Mouse (Mus musculus) ES-Bruce4 (cell line): ENCODE results near the gene 4930539E08Rik. TPM values are rescaled to one million over a fixed set of nuclear protein-coding genes. Genes with fewer than 3 reads are reported as not detected.

ENCODE experiments used
- H3K27ac ChIP-seq: 2 replicates; pipeline ENCODE4 v1.5.1; 2012; ENCODE audit warnings: low read length, inconsistent platforms; ENCODE audit not compliant: insufficient read depth
- H3K27me3 ChIP-seq: 2 replicates; pipeline ENCODE4 v1.6.1; 2012; ENCODE audit warnings: mild to moderate bottlenecking, low read length, inconsistent platforms; ENCODE audit not compliant: control insufficient read depth, poor library complexity, insufficient read depth, severe bottlenecking
- H3K36me3 ChIP-seq: 2 replicates; pipeline ENCODE4 v1.6.1; 2012; ENCODE audit warnings: inconsistent platforms, mild to moderate bottlenecking, low read length, moderate library complexity; ENCODE audit not compliant: control insufficient read depth, poor library complexity, insufficient read depth, severe bottlenecking
- H3K4me1 ChIP-seq: one replicate; pipeline ENCODE4 v1.8.1; 2011; ENCODE audit warnings: low read length; ENCODE audit not compliant: control insufficient read depth, insufficient read depth
- H3K4me3 ChIP-seq: 2 replicates; pipeline ENCODE4 v1.5.1; 2011; ENCODE audit warnings: low read depth, mild to moderate bottlenecking, low read length
- H3K9ac ChIP-seq: 2 replicates; pipeline ENCODE4 v1.6.1; 2012; ENCODE audit warnings: low read depth, mild to moderate bottlenecking, inconsistent platforms; ENCODE audit not compliant: poor library complexity, severe bottlenecking
- H3K9me3 ChIP-seq: replicated peaks from 2 replicates; pipeline ENCODE4 v1.6.1; 2012; ENCODE audit warnings: mild to moderate bottlenecking, low read length, inconsistent platforms; ENCODE audit not compliant: control insufficient read depth, poor library complexity, insufficient read depth, severe bottlenecking
- CTCF ChIP-seq: IDR thresholded peaks from one replicate; pipeline ENCODE4 v1.8.1; 2011; ENCODE audit warnings: low read depth, low read length
- EP300 ChIP-seq: IDR thresholded peaks from 2 replicates; pipeline ENCODE4 v1.6.1; 2011; ENCODE audit warnings: low read depth, low read length; ENCODE audit not compliant: insufficient read depth
- POLR2A ChIP-seq: IDR thresholded peaks from one replicate; pipeline ENCODE4 v1.8.1; 2011; ENCODE audit warnings: low read length; ENCODE audit not compliant: insufficient read depth
- polyA plus RNA-seq: library from polyadenylated mRNA; stranded (reverse); fragments of >200 nt; gene quantifications from 2 replicates; pipeline ENCODE4 v1.2.4, GENCODE M21; 2011; ENCODE audit warnings: low read depth; ENCODE audit not compliant: missing spikeins, insufficient read depth, insufficient read length

The 4930539E08Rik gene
- polyA plus RNA-seq, 1 experiment, result 1.5 TPM

GRCm38 (mm10) chr17:28895217-28895875, 19.8 kb downstream of the 4930539E08Rik start:
- peaks cover 17% of the 10 kb centered on the region for H3K9me3 ChIP-seq
- H3K9ac ChIP-seq, result peak overlapping the region; percentile 48
- peaks cover 6% of the 10 kb centered on the region for H3K4me1 ChIP-seq
- H3K4me3 ChIP-seq, result peak overlapping the region; percentile 51
- no peak for TF ChIP-seq CTCF
- TF ChIP-seq POLR2A, result peak; percentile 12
- no peak for TF ChIP-seq EP300
- peak overlapping the region; percentile 78 for H3K27ac ChIP-seq
- H3K36me3 ChIP-seq, result no peaks in the 10 kb centered on the region
- H3K27me3 ChIP-seq, result no peaks in the 10 kb centered on the region

GRCm38 (mm10) chr17:28894050-28894767, 20.9 kb downstream of the 4930539E08Rik start:
- Histone ChIP-seq H3K27ac (peak overlapping the region; percentile 73; the same call in 1 of the 2 replicates), H3K4me3 (peak overlapping the region; percentile 7; the same call in 1 of the 2 replicates), H3K4me1 (peaks cover 3% of the 10 kb centered on the region), H3K9me3 (peaks cover 17% of the 10 kb centered on the region), H3K27me3 (no peaks in the 10 kb centered on the region), H3K9ac (peak overlapping the region; percentile 5; the same call in 1 of the 2 replicates), H3K36me3 (no peaks in the 10 kb centered on the region)
- no peak for TF ChIP-seq CTCF
- TF ChIP-seq POLR2A, result no peak
- no peak for TF ChIP-seq EP300

GRCm38 (mm10) chr17:28886266-28886665, 28.9 kb downstream of the 4930539E08Rik start:
- Histone ChIP-seq H3K9me3 (0 out of 2 replicates have a peak, but pooled peaks cover under 1% of the 10 kb centered on the region), H3K36me3 (no peaks in the 10 kb centered on the region), H3K27ac (no peak overlapping the region), H3K9ac (no peak overlapping the region), H3K4me3 (no peak overlapping the region), H3K27me3 (no peaks in the 10 kb centered on the region), H3K4me1 (no peaks in the 10 kb centered on the region)
- TF ChIP-seq CTCF (no peak), EP300 (no peak), POLR2A (no peak)

GRCm38 (mm10) chr17:28885231-28885630, 29.9 kb downstream of the 4930539E08Rik start:
- Histone ChIP-seq H3K4me3 (no peak overlapping the region), H3K27ac (no peak overlapping the region), H3K4me1 (peaks cover under 1% of the 10 kb centered on the region), H3K9me3 (no peaks in the 10 kb centered on the region), H3K27me3 (no peaks in the 10 kb centered on the region), H3K36me3 (no peaks in the 10 kb centered on the region), H3K9ac (no peak overlapping the region)
- TF ChIP-seq EP300, result no peak
- no peak for TF ChIP-seq CTCF
- TF ChIP-seq POLR2A, result no peak

GRCm38 (mm10) chr17:28883941-28884516, 31.1 kb downstream of the 4930539E08Rik start:
- Histone ChIP-seq H3K27ac (no peak overlapping the region), H3K9me3 (no peaks in the 10 kb centered on the region), H3K4me1 (peaks cover 2% of the 10 kb centered on the region), H3K4me3 (no peak overlapping the region), H3K27me3 (no peaks in the 10 kb centered on the region), H3K9ac (no peak overlapping the region), H3K36me3 (no peaks in the 10 kb centered on the region)
- TF ChIP-seq EP300, result no peak
- TF ChIP-seq POLR2A, result no peak
- no peak for TF ChIP-seq CTCF

- Histone ChIP-seq H3K27ac (no peak overlapping the region), H3K4me1 (peaks cover 2% of the 10 kb centered on the region), H3K9me3 (no peaks in the 10 kb centered on the region), H3K27me3 (no peaks in the 10 kb centered on the region), H3K36me3 (no peaks in the 10 kb centered on the region), H3K4me3 (no peak overlapping the region), H3K9ac (no peak overlapping the region)
- TF ChIP-seq POLR2A (no peak), CTCF (peak; percentile 35), EP300 (no peak)
Measured at GRCm38 (mm10) chr17:28882810-28883209, 32.3 kb downstream of the 4930539E08Rik start.
